Mouse (Mus musculus) brain, embryonic 14.5 days (tissue): ENCODE results near the gene Gm21958. TPM values are rescaled to one million over a fixed set of nuclear protein-coding genes. Genes with fewer than 3 reads are reported as not detected.
A peak's percentile ranks its signal among the peaks of the same experiment; 100 is the strongest.
"Not testable (repeated sequence)": the region's sequence is repeated elsewhere in the genome, so short reads cannot be mapped to it uniquely, and the experiment has no call there.

ENCODE experiments used
- DNase-seq: peaks from one replicate; pipeline ENCODE4 v3.0.0-alpha.2; 2011; ENCODE audit warnings: low read depth
- CTCF ChIP-seq: fragments of 200-500 bp; IDR thresholded peaks from 2 replicates; pipeline ENCODE4 v1.5.1; 2012; ENCODE audit warnings: inconsistent platforms, mild to moderate bottlenecking, moderate library complexity, borderline replicate concordance; ENCODE audit not compliant: insufficient read depth, insufficient read length; ENCODE audit errors: extremely low read depth
- POLR2A ChIP-seq: fragments of 200-500 bp; IDR thresholded peaks from 2 replicates; pipeline ENCODE4 v1.6.1; 2012; ENCODE audit warnings: mild to moderate bottlenecking, inconsistent platforms, borderline replicate concordance; ENCODE audit not compliant: poor library complexity, insufficient read depth, insufficient read length, severe bottlenecking; ENCODE audit errors: extremely low read depth
- polyA plus RNA-seq: library from polyadenylated mRNA; depleted of rRNA; stranded (reverse); fragments of >200 nt; gene quantifications from 2 replicates; pipeline ENCODE4 v1.2.3, GENCODE M21; 2012

Gm21958 gene
- polyA plus RNA-seq, 1 experiment: not detected

DNA sequence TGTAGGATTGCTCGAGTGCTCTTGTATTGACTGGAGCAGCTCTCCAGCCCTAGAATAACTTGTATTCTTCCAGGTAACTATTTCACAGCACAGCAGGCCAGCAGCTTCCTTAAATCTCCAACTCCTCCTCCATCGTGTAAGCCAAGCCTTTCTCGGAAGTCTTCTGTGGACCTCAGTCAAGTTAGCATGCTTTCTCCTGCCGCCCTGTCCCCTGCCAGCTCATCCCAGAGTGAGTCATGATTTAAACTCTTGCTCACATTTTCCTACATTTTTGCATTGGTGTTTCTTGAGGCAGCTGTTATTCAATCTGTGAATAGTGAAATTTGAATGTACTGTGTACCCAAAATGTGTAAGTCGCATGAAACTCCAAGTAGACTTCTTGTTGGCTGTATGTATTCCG lies 1.3 kb upstream of the Gm21958 start:
- TF ChIP-seq POLR2A (no peak), CTCF (no peak)
- no peak for DNase-seq

DNA sequence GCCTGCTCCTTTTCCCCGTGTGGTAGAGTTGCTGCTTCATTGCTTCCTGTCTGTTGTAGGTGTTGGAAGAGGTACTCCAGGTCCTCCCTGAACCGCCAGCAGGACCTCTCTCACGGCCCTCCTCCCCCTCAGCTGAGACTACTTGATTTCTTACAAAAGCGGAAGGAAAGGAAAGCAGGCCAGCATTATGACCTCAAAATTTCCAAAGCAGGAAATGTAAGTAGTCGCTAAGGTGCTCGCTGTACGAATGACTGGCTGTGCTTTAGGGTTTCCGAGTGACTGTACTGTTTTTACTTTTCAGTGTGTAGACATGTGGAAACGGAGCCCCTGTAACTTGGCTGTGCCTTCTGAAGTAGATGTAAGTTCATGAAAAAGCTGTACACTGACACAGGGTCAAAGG lies 5.2 kb downstream of the Gm21958 start:
- no peak for DNase-seq
- TF ChIP-seq CTCF (no peak), POLR2A (no peak)

DNA sequence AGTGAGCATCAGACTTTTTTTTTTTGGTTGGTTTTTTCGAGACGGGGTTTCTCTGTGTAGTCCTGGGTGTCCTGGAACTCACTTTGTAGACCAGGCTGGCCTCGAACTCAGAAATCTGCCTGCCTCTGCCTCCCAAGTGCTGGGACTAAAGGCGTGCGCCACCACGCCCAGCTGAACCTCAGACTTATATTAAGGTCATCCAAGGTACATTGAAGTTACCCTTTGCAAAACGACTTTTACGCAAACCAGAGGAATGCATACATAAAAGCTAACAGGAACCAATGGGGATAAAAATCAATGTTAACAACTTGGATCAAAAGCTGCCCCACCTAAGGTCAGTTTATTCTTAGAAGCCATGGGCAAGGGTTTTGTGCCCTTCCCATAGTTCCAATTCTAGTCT lies 10.0 kb downstream of the Gm21958 start:
- DNase-seq: not testable (repeated sequence)

DNA sequence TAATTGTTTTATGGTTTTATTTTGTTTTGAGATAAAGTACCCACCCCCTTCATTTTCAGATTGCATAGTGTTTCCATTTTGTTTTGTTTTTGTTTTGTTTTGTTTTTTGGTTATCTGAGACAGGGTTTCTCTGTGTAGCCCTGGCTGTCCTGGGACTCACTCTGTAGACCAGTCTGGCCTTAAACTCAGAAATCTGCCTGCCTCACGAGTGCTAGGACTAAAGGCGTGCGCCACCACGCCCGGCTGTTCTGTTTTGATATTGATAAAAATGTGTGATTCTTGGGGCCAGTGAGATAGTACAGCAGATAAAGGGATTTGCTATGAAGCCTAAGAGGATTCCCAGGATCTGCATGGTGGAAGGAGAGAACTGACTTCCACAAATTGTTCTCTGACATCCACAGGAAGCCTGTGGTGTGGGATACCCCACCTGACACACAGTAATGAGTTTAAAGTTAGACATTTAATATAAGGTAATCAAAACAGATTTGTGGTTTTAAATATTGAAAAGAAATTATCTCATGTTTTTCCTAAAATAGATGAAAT lies 14.3 kb downstream of the Gm21958 start:
- no peak for DNase-seq
- TF ChIP-seq CTCF (no peak), POLR2A (no peak)

DNA sequence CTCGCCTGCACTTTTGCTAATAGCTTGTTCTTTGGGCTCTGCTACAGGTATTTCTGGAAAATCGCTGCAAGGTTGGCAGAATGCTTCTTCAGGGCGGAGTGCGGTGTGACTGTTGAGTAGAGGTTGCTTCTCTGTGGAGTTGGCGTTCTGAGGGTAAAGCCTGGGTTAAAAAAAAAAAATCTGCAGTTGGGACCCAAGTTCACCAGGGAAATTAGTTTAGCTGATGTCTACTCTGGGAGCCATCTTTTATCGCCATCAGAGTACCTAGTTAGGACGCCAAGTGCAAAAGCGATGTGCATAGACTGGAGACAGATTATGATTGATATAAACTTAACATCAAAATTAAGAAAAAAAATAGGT lies 21.1 kb downstream of the Gm21958 start:
- TF ChIP-seq POLR2A: no peak
- no peak for TF ChIP-seq CTCF
- no peak for DNase-seq

DNA sequence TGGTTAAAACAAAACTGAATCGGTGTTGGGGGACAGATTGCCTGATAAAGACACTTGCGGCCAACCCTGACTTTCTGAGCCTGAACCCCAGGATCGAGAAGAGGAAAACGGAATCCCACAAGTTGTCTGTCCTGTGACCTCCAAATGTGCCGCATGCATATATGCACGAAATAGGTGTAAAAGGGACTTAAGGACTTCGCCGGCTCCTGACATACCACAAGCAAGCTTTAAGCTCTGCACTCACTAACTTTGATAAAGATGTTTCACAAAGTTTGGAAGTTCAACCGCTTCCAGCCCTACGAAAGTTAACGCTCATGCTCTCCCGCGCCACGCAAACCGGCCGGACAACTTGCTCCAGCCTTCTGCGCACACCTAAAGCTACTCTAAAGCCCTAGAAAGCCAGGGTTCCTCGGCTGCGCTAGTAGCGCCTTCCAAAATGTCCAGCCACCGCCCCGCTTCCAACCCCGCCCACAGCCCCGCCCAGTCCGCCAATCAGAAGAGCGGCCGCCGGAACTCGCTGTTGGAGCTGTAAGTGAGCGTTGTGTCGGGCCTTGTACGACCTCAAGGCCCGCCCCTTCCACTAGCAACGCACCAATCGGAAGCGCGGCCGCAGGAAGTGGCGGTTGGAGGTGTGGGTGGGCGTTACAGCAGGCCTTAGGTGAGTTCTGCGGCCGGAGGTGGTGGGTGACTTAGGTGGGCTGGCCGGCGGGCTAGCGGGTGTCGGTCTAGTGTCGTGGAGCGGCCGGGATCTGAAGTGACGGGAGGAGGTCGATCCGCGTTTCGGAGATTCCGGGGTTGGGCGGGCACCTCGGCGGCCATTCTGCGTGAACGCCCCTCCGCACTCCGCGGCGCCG lies 21.7 kb downstream of the Gm21958 start, which contains the start of gene Supt20:
Gene Supt20, plus strand, starts transcription at position 606 of the 854 bp plus-strand sequence.
- DNase-seq: peak; percentile 98
- no peak for TF ChIP-seq CTCF
- TF ChIP-seq POLR2A: no peak

DNA sequence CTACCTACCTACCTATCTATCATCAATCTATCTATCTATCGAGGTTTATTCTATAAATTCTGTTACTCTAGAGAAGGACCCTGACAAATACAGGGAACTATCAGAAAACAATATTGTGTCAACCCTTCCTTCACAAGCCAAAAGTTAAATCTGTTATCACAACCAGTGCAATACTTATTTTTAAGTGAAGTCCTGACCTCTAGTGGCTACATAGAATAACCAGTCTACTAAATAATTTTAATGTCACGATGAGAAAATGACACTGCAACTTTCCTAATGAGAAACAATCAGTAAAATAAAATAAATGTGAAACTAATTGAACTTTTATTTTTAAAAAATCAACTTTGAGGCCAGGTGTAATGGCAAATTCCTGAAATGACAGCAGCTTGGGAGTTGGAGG lies 25.1 kb downstream of the Gm21958 start:
- DNase-seq: peak; percentile 53

DNA sequence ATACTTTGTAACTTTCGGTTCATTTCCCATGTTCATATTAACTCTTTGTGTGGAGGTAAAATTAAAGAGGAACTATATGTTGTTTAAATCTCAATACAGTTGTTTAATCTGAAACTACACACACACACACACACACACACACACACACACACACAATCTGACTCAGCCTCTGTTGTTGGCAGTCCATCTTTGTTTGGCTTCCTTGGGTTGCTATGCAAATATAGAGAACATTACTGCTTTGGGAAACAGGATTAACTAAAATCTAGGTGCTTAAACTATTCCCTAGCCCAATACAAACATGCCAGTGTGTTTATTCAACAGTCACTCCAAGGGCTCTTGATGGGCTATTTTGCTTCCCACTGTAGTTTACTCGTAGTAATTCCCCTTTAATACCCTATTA lies 26.9 kb downstream of the Gm21958 start:
- no peak for DNase-seq
- no peak for TF ChIP-seq POLR2A
- no peak for TF ChIP-seq CTCF

More for the DNA sequence above, 25.1 kb downstream of the Gm21958 start:
- no peak for TF ChIP-seq POLR2A
- TF ChIP-seq CTCF: no peak

DNA sequence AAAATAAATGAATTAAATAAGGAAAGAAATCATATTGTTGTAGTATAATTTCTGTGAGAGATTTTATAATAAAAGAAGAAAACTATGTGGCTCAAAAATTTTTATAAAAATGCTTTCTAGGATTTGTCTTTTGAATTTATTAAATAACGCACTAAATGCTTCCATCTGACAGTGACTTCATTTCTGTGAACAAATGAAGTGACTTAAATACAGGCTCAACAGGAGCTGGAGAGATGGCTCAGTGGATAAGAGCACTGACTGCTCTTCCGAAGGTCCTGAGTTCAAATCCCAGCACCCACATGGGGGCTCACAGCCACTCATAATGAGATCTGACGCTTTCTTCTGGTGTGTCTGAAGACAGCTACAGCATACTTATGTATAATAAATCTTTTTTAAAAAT lies 29.0 kb downstream of the Gm21958 start:
- TF ChIP-seq CTCF: no peak
- TF ChIP-seq POLR2A: no peak
- DNase-seq: no peak

DNA sequence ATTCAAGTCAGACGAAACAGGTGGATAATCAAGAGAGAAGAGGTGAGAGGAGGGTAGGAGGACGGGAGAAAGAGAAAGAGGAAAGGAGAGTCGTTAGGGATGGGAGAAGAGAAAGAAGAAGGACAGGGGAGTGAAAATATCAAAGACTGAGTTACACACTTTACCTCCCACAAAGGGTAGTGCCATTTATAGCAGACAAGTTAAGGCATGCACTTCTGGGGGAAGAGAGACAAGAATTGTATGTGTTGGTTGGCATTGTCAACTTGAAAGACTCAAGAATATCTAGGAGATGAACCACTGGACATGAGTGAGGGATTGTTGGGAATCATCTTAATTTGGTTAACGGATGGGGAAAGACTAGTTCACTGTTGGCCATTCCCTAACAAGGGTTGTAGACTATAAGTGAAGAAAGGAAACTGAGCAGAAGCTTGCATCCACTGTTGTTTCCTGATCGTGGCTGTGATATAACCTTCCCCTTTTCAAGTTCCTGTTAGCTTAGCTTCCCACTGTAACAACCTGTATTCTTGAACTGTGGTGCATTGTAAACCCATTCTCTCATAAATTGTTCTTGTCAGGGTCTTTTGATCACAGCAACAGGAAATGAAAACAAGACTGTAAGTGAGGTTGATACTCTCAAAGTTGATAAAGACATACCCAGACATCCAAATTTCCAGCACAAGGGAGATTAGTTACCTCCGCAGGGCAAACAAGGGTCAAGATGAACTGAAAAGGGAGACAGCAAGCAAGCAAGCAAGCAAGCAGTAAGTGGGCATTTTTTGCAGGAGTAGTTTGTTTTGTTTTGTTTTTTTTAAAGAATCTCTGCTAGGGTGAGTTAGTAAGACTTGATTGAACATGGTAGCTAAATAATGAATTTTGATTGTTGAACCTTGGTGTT lies 32.6 kb downstream of the Gm21958 start:
- TF ChIP-seq CTCF (no peak), POLR2A (no peak)
- no peak for DNase-seq

DNA sequence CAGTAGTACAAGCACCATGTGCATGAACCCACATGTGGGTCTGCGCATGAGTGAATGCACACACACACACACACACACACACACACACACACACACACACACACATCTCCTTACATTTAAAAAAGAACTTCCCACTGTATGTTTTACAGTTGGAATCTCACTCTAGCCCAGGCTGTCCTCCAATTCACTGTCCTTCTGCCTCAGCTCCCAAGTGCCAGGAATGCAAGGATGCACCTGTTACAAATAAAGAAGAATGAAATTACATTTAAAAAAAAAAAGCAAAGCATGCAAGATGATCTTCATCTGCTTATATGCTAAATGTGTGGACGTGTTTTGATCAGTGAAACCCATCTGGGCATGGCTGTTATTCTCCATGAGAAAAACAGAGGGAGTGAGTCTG lies 37.3 kb downstream of the Gm21958 start:
- no peak for TF ChIP-seq CTCF
- TF ChIP-seq POLR2A: no peak
- no peak for DNase-seq
